Mouse (Mus musculus): ENCODE measurements around the gene Fam136a.
A peak's percentile ranks its signal among the peaks of the same experiment; 100 is the strongest.
"Not testable (repeated sequence)": the region's sequence is repeated elsewhere in the genome, so short reads cannot be mapped to it uniquely, and the experiment has no call there.

Gene Fam136a

GRCm38 (mm10) chr6:86366853-86367249, 1.4 kb downstream of the Fam136a start:
- DNase-seq (ENCODE audit: low read depth), result no peak

GRCm38 (mm10) chr6:86368479-86368878, 3.0 kb downstream of the Fam136a start:
- DNase-seq (ENCODE audit: low read depth), result no peak

- peak; percentile 70 for DNase-seq (ENCODE audit: low read depth)
These were observed 4.8 kb downstream of the Fam136a start for GRCm38 (mm10) chr6:86370093-86370713.

GRCm38 (mm10) chr6:86370764-86371339, 5.4 kb downstream of the Fam136a start, which contains the start of gene Snrpg:
Snrpg (plus strand) TSS chr6:86371304.
- no peak for DNase-seq (ENCODE audit: low read depth)

GRCm38 (mm10) chr6:86371340-86371911, 6.0 kb downstream of the Fam136a start:
- peak; percentile 97 for DNase-seq (ENCODE audit: low read depth)

- no peak for DNase-seq (ENCODE audit: low read depth)
These were observed 6.6 kb downstream of the Fam136a start for GRCm38 (mm10) chr6:86371950-86372516.

GRCm38 (mm10) chr6:86373556-86373955, 8.1 kb downstream of the Fam136a start:
- DNase-seq (ENCODE audit: low read depth), result no peak

GRCm38 (mm10) chr6:86378341-86378740, 12.9 kb downstream of the Fam136a start:
- no peak for DNase-seq (ENCODE audit: low read depth)

- DNase-seq (ENCODE audit: low read depth), result not testable (repeated sequence)
These were observed 14.7 kb downstream of the Fam136a start for GRCm38 (mm10) chr6:86380112-86380511.

- no peak for DNase-seq (ENCODE audit: low read depth)
These were observed 17.1 kb downstream of the Fam136a start for GRCm38 (mm10) chr6:86382551-86382950.

GRCm38 (mm10) chr6:86383370-86383769, 17.9 kb downstream of the Fam136a start:
- no peak for DNase-seq (ENCODE audit: low read depth)

GRCm38 (mm10) chr6:86384692-86385091, 19.2 kb downstream of the Fam136a start:
- no peak for DNase-seq (ENCODE audit: low read depth)

GRCm38 (mm10) chr6:86385362-86386104, 20.1 kb downstream of the Fam136a start:
- DNase-seq (ENCODE audit: low read depth), result no peak

GRCm38 (mm10) chr6:86387313-86387712, 21.9 kb downstream of the Fam136a start:
- no peak for DNase-seq (ENCODE audit: low read depth)

GRCm38 (mm10) chr6:86388461-86388860, 23.0 kb downstream of the Fam136a start:
- no peak for DNase-seq (ENCODE audit: low read depth)

- DNase-seq (ENCODE audit: low read depth), result peak; percentile 63
These were observed 25.9 kb downstream of the Fam136a start for GRCm38 (mm10) chr6:86391326-86391725.

- no peak for DNase-seq (ENCODE audit: low read depth)
These were observed 27.7 kb downstream of the Fam136a start for GRCm38 (mm10) chr6:86393187-86393586.

GRCm38 (mm10) chr6:86394078-86394720, 28.8 kb downstream of the Fam136a start:
- no peak for DNase-seq (ENCODE audit: low read depth)

- DNase-seq (ENCODE audit: low read depth), result no peak
These were observed 29.6 kb downstream of the Fam136a start for GRCm38 (mm10) chr6:86395021-86395420.

GRCm38 (mm10) chr6:86395969-86396368, 30.5 kb downstream of the Fam136a start:
- no peak for DNase-seq (ENCODE audit: low read depth)

- peak; percentile 89 for DNase-seq (ENCODE audit: low read depth)
These were observed 31.3 kb downstream of the Fam136a start, which contains the start of gene Pcyox1 for GRCm38 (mm10) chr6:86396581-86397256. Pcyox1 (minus strand) TSS chr6:86397154.
